Mouse (Mus musculus): ENCODE data around the gene Grasp.
A peak's percentile ranks its signal among the peaks of the same experiment; 100 is the strongest.

The Grasp gene

DNA sequence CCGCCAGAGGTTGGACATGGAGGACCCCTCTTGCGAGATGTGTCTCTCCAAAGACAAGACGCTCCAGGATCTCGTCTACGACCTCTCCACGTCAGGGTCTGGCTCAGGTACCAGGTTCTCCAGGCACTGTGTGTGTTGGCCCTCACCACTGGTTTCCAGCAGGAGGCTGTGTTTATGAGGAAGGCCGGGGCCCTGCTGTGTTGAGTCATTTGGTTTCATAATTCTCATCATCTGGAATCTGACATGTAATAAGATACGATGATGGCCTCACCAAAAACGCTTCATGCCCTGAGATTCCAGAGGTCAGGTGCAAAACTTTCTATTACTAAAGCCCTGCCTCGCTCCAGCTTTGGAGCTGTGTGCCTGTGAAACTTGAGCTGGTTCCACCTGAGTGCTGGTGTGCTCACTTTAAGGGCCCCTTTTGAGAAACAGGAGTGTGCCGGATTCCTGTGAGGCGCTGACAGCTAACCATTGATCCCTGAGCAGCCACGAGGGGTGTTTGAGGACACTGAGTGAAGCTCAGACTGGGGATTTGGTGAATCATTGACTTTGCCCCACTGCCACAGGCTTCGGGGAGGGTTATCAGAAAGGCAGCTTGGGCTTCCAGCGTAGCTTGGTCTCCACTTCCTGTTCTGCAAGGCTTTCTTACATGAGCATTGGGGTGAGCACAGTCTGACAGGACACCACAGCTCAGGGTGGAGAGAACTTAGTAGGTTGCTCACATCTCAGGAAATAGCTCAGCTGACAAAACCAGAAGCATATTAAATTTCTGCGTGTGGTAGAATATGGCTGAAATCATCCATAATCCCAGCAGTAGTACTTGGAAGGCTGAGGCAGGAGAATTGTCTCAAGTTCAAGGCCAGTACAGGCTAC, 28.8 kb upstream of the Grasp start:
- no peak for DNase-seq (ENCODE audit: low spot score)

DNA sequence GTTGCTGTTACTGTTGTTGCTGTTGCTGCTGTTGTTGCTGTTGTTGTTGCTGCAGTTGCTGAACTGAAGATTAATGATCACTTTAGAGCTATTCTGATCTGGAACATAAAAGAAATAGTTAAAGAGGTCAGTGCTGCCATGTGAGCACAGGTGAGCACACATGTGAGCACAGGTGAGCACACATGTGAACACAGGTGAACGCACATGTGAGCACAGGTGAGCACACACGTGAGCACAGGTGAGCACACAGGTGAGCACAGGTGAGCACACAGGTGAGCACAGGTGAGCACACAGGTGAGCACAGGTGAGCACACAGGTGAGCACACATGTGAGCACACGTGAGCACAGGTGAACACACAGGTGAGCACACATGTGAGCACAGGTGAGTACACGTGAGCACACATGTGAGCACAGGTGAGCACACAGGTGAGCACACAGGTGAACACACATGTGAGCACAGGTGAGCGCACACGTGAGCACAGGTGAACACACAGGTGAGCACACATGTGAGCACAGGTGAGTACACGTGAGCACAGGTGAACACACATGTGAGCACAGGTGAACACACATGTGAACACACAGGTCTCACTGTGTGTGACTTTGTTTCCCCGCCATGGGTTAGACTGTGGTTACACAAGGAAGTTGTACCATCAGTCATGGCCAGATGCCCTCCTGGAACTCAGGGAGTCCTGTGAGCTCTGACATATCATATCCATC, 27.8 kb upstream of the Grasp start:
- DNase-seq (ENCODE audit: low spot score), result no peak

DNA sequence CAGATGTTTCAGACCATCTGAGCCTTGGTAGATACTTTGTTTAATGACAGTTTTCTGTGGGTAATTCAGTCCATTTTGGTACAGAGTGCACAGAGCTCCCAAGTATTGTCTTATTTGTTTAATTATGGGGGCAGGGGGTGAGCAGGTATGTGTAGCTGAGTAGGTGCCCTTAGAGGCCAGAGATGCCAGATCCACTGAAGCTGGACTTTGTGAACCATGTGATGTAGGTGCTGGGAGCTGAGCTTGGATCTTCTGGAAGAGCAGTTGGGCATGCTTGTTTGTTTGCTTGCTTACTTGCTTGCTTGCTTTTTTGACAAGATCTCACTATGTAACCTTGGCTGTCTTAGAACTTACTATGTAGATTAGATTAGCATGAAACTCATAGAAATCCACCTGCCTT, 27.0 kb upstream of the Grasp start:
- no peak for DNase-seq (ENCODE audit: low spot score)

DNA sequence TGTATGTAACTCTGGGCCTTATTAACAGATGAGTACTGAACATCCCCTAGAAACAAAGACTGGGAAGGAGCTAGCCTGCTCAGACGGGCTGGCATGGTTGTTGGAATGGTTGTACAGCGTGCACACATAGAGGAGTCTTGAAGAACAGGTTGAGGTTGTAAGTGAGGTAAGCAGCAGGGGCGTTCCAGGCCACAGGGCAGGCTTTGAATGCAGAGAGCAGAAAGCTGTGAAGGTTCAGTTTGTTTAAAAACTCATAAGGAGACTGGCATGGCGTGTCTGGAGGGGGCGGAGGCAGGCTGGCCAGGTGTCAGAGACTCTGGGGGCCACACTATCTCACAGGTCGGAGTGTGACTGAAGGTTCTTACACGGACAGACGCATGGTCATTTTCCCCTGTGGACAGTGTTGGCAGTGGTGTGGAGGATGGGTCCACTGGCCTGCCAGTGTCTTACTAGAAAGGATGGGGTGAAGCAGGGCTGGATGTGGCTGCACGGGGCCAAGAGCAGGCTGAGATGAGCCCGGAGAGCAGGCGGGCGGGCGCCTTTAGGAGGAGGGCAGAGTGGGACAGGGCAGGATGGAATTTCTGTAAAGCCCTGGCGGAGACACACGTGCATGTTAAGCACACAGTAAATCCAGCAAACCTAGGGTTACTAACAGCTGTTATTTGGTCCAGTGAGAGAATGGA, 26.4 kb upstream of the Grasp start:
- no peak for DNase-seq (ENCODE audit: low spot score)

DNA sequence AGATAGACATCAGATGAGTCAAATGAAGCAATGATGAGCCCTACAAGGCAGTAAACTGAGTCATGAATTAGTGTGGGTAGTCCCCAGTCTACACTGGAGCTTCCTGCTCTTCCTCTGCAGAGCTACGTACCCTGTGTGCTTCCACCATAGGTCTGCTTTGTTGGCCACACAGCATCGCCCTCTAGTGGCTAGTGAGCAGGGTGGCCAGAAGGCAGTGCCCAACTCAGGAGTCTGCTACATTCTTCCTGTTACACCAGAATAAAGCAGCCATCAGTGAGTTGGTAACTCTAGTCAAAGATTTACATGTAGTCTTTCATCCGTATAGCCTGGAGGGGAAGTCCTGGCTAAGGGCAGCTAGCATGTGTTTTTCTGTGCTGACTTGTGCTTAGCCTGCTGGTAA, 25.8 kb upstream of the Grasp start:
- DNase-seq (ENCODE audit: low spot score), result peak; percentile 82

DNA sequence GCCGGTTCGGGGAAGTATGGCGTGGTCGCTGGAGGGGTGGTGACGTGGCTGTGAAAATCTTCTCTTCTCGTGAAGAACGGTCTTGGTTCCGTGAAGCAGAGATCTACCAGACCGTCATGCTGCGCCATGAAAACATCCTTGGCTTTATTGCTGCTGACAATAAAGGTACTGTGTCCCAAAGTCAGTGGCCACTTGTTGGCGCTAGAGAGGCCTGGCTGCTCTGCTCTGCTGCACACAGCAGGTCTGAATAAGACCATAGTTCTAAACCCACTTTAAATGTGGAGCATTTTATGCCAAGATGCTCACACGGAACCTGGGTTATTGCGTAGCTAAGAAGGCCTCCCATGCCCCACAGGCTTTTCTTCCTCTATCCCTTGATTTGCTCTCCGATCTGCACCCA, 25.1 kb upstream of the Grasp start:
- no peak for DNase-seq (ENCODE audit: low spot score)

DNA sequence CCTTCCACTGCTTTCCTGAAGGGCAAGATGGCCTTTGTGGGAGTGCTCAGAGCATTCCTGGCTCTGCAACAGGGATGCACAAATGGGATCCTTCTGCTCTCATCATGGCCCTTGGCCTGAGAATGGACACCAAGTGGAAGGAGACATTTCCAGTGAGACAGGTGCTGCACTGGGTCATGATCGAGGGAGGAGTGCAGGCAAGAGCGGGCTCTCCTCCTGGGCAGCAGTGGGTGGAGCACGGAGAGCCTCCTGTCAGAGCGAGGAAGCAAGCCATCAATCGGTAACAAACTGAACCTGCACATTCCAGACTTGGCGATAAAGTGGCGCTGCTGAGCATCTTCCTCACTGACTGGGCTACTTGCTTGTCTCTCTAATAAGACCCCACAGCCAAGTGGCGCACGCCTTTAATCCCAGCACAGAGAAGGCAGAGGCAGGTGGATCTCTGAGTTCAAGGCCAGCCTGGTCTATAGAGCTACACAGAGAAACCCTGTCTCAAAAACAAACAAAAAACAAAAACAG, 23.2 kb upstream of the Grasp start:
- no peak for DNase-seq (ENCODE audit: low spot score)

DNA sequence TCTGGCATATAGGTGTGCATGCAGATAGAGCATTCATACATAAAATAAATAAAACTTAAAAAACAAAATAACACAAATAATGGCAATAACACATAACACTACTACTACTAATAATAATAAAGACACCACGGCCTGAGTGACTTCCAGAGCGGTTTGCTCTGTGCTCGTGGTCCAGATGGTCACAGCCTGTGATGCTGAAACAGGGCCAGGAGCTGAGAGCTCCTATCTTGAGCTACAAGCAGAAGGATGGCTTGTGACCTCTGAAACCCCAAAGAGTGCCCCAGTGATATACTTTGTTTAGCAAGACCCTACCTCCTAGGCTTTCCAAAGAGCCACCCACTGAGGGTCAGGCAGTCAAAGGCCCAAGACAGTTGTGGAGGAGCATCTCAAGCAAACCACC, 22.6 kb upstream of the Grasp start:
- DNase-seq (ENCODE audit: low spot score), result no peak

DNA sequence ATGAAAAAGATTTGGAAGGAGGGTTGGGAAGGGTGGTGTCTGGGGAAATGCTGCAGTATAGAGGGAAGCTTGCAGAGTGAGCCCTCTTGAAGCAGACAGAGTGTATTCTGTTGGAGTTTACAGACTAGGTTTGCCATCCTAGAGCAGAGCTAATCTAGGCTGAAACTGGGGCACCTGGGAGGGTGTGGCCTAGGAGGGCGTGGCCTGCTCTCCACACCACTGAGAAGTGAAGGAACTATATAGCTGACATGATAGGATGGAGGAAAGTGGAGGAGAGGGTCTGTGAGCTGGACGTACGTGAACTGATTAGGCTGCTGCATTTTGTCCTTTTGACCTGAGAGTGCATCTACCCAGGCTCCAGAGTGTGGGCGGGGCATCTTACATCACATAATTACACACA, 20.3 kb upstream of the Grasp start:
- DNase-seq (ENCODE audit: low spot score), result no peak

DNA sequence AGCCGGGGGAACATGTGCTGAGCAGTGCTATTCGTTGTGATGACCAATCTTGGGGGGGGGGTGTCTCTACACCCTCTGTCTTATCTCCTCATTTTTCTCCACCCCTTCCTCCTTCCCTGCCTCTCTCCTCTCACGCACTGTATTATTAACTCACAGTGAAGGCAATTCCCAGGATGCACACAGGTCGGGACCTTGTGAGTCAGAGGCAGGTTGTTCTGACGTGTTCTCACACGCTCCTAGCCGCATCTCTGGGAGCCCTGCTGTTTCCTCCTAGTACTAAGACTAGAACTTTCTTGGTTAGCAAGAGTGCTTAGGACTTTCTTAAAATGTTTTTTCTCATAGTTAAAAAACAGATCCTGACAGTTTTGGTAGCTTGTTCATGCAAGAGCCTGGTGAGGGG, 19.2 kb upstream of the Grasp start:
- DNase-seq (ENCODE audit: low spot score), result no peak

DNA sequence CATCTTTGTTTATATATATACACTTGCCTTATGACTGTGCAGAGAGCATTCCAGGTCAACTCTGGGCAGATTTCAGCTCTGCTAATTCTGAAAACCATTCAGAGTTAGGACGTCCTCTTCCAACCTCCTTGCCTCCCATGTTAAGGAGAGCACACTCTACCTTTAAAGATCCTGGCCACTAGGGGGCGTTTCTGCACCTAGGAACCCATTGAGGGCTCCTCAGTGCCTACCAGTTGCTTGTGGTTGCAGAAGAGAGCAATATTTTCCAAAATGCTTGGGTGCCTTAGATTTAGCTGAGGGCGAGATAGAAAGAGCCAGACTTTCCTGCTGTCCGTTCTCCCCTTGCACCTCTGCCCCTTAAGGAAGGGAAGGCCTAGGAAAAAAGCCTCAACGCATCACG, 13.8 kb upstream of the Grasp start:
- peak; percentile 87 for DNase-seq (ENCODE audit: low spot score)

DNA sequence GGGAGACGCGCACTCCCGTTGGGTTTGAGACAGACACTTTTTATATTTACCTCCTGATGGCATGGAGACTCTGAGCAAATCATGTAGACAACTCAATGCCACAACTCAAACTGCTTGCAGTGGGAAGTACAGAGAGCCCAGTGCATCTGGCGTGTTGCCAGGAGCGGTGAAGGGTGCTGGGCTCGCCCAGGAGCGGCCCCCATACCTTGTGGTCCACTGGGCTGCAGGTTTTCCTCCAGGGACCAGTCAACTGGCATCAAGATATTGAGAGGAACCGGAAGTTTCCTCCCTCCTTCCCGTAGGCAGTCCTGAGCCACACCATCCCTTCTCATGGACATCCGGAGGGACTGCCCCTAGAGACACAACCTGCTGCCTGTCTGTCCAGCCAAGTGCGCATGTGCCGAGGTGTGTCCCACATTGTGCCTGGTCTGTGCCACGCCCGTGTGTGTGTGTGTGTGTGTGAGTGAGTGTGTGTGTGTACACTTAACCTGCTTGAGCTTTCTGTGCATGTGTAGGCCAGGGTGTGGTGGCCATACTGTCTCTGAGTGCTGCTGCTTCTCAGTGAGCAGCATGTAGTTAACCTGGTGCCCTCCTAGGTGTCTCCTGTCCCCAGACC, 12.9 kb upstream of the Grasp start:
- DNase-seq (ENCODE audit: low spot score), result no peak

DNA sequence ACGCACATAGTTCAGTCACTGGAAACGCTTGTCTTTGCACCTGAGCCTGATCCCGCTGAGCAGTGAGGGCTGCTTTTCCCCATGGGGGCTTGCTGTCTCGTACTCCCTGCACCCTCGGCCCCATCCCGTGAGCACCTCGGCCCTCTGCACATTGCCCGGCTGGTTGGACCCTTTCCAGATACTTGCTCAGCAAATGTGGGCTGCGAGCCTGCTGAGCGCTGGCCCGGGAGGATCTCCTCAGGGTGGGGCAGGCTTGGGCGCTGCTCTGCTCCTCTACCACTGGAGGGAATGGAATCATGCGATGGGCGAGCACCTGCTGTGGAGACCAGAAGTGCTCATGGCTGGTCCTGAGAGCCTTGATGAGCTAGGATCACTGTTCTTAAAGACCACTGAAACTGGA, 11.6 kb upstream of the Grasp start:
- no peak for DNase-seq (ENCODE audit: low spot score)

DNA sequence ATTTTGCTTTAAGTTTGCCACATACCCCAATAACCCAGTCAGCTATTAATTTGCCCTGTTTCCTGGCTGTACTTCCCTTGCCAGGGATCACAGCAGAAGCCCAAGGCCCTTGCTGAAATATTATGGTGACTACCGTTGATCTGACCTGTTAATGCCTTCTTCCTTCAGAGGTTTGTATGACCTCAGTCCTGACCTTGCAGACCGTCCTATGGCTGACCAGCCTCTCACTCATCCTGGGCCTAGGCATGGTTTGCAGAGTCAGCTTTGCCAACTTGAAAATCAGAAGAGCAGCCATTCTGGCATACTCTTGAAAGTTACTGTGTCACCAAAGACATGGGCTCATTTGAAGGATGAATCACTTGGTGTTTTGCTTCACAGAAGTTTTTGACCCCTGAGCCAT, 8.9 kb upstream of the Grasp start:
- DNase-seq (ENCODE audit: low spot score), result no peak

DNA sequence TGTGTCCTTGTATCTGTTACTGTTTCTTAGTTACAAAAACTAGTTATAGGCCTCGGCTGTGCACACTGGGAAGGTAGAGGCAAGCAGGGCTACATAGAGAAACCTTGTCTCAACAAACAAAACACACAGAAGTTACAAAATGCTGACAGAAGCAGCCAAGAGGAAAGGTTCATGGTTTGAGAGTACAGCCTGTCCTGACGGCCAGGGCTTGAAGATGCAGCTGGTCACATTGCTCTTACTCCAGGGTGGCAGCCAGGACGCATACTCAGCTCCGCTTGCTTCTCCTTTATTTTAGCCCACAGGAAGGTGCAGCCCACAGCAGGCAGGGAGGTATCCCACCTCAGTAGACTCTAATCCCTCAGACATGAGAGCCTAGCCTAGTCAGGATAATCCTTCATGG, 8.0 kb upstream of the Grasp start:
- no peak for DNase-seq (ENCODE audit: low spot score)

DNA sequence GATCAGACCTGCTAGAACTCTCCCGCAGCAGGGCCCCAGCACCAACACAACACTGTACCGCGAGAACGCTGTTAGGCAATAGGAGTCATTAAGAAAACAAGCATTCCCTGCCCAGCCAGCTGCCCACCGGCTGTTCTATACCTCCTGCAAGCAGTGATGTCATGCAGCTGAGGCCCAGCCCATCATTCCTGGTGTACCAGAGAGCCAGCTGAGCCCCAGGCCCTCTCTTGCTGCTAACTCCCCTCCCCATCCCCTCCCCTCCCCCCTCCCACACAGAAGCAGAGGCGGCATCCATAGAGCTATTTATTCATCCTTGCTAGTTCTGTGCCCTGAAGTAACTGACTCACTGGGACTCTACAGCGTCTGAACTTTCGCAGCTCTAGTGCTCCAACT, 3.1 kb upstream of the Grasp start:
- DNase-seq (ENCODE audit: low spot score), result peak; percentile 71

DNA sequence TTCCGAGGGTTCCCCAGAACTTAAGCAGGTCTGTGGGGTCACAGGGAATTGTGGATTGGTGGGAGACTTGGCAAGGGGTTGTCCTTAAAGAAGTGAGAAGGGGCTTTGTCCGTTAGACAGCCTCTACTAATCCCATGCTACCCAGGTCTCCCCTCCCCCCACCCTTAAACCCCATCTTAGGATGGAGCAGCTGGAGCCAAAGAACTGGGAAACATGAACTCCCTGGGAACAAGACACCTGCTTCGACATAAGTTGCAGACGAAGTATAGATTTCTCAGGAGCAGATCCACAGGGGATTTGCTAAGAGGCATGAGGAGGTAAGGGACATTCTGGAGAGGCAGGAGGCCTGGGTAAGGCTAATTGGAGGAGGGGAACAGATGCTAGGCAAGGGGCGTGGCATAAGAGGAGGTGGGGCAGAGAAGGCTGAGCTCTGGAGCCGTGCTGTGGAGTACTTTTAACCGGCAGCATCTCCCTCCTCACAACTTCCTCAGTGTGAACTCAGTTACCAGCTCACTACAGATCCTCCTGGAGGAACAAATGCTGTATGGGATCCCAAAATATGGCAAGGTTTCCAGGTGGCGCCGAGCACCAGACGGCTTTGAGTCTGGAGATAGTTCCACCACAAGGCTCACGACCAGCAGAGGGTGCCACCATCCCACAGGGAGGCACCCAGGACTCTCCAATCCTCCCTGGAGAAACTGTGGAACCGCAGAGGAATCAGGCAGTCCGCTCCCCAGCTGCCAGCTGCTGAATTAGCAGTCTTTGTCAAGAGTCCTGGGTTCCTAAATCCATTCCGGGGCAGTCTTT, 2.5 kb upstream of the Grasp start:
- DNase-seq (ENCODE audit: low spot score), result peak; percentile 87

DNA sequence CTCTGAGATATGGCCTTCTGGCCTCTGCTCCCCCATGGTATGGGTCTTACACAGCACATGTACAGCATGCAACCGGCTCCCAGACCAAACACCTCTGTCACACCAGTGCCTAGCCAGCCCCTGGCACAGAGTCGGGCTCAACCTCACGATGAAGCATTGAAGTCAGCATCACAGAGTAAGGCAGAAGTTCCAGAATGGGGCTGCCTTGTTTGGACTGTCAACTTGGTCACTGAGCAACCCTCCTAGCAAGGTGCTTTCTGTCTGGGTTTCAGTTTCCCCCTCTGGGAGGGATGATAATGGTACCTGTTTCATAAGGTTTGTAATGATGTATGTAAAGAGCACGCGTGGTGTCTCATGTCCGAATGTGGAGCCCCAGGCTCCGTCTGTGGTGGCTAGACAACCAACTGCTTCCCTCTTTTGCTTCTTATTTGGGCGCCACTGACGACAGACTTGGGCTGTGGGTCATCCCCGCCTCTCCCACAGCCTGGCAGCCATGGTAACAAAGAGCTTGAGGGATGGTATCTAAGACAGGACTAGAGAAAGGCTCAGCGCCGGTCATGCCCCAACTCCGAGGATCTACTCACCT, 998 bp upstream of the Grasp start:
- peak; percentile 38 for DNase-seq (ENCODE audit: low spot score)

DNA sequence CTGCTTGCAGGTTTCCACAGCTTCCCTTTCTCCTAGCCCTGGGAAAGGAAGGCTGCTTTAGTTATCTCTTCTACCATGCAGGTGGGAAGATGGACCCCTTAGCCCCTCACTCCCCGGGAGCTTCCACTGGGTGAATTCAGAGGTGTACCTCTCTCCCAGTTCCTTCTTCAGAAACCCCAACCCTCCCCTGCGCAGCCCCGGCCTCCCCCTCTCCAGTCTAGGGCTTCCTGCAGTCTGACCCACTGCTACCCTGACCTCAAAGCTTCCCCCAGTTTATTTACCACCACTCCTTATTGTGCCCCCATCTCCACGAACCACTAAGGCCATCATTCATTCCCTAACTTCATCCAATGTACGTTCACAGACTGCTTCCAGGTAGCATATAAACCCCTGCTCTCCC, 392 bp upstream of the Grasp start:
- no peak for DNase-seq (ENCODE audit: low spot score)

DNA sequence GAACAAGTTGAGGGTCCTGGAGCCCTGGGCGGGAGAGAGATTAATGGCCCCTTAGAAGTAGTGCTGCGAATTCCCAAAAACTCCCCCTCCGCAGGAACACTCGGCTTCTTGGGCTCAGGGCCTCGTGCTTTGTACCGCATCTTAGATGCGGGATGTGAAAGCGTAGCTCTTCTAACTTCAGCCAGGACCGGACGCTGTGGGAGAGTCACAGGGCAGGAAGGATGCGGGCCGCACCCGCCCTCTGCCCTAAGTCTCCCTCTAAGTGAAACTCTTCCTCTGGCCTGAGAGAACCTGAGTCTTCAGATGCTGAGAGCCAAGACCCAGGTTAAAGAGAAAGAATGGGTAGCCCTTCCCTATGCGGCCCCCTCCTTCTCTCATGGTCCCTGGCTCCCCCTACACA, 989 bp downstream of the Grasp start:
- DNase-seq (ENCODE audit: low spot score), result peak; percentile 36

DNA sequence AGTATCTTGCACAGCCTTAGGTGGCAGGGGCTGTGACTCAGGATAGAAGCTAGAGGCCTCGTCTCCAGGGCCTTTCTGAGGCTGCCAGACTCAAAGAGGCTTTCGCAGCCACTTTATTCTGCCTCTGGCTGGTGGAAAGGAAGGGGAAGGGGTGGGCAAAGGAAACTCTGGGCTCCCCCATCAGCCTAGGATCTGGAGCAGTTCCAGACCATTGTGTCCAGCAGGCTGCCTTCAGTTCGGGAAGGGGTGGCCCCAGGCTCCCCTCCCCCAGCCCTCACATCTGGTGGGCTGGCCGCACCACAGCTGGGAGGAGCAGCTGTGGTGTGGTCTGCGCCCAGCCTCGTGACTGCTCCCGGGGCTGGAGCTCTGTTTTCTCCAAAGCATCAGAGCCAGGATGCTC, 4.0 kb downstream of the Grasp start:
- DNase-seq (ENCODE audit: low spot score), result peak; percentile 61
